Mouse (Mus musculus) ES-E14 (cell line): ENCODE results near the gene Gm28048.

Experiments
- HCFC1 ChIP-seq: IDR thresholded peaks from 2 replicates; pipeline ENCODE4 v1.6.1; 2012; ENCODE audit warnings: low read length, inconsistent platforms, borderline replicate concordance; ENCODE audit not compliant: insufficient read depth
- MAFK ChIP-seq: IDR thresholded peaks from 2 replicates; pipeline ENCODE4 v1.6.1; 2014; ENCODE audit warnings: mild to moderate bottlenecking, low read depth, low read length, inconsistent platforms; ENCODE audit not compliant: insufficient read depth
- ZC3H11A ChIP-seq: IDR thresholded peaks from 2 replicates; pipeline ENCODE4 v1.6.1; 2012; ENCODE audit warnings: low read depth, mild to moderate bottlenecking, inconsistent platforms, low read length, borderline replicate concordance
- ZNF384 ChIP-seq: IDR thresholded peaks from 2 replicates; pipeline ENCODE4 v1.6.1; 2012; ENCODE audit warnings: low read depth, low read length, inconsistent platforms

DNA sequence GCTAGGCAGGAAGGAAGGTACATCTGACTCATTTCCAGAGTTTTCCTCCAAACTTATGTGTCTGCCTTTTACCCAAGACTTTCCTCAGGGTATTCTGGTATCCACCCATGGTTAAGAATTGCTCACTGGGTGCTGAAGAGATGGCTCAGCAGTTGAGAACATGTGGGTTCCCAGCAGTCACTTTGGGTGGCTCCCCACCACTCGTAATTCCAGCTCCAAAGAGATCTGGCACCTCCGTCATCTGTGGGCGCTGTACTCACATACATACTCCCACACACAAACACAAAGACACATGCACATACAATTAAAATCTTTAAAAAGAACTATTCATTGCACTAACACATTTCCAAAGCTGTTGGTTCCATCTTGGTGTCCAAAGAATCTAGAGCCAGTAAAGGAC, 92.7 kb downstream of the Gm28048 start:
- TF ChIP-seq ZC3H11A (no peak), ZNF384 (no peak), MAFK (no peak), HCFC1 (no peak)
